Mouse (Mus musculus): ENCODE measurements around the gene Kyat1. TPM values are rescaled to one million over a fixed set of nuclear protein-coding genes. Genes with fewer than 3 reads are reported as not detected.
"Not testable (repeated sequence)": the region's sequence is repeated elsewhere in the genome, so short reads cannot be mapped to it uniquely, and the experiment has no call there.

The Kyat1 gene
- polyA plus RNA-seq, 1 experiment = 9.7 TPM

DNA sequence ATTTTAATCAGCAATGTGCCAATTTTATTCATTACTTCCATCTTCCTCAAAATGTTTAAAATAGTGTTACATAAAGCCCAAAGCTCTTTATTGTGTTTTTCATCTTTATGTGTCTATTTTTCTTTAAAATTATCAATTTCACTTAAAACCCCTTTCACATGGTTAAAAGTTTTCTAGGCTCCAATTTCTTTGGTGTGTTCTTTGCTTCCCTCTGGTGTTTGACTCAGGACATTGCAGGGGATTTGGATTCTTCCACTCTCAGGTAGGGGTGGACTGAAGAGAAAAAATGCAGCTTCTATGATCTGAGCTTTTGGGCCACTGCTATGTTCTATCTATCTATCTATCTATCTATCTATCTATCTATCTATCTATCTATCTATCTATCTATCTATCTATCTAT is 43.8 kb downstream of the Kyat1 start:
- no peaks in the 10 kb centered on the region for H3K27me3 ChIP-seq (ENCODE audit: control insufficient read depth, insufficient read depth, low read length)
- TF ChIP-seq CTCF (IDR thresholded peaks at IDR 0.05; ENCODE audit: extremely low read depth, insufficient read depth, insufficient read length, insufficient replicate concordance) = peak; percentile 23; the same call in 1 of the 2 replicates
- no peak for TF ChIP-seq POLR2A (IDR thresholded peaks at IDR 0.05; ENCODE audit: low read depth, low read length)
- DNase-seq (ENCODE audit: low read depth in 1 of 2, low spot score in 2 of 2) = peak; percentile 26 to 42
- H3K4me1 ChIP-seq (ENCODE audit: control insufficient read depth, insufficient read depth, insufficient read length) = no peaks in the 10 kb centered on the region
- no peak overlapping the region for H3K4me3 ChIP-seq (ENCODE audit: extremely low read depth, insufficient read depth, insufficient read length)
- H3K27ac ChIP-seq (ENCODE audit: insufficient read depth, low read length) = no peak overlapping the region
- H3K36me3 ChIP-seq (ENCODE audit: control insufficient read depth, insufficient read depth, low read length) = no peaks in the 10 kb centered on the region

DNA sequence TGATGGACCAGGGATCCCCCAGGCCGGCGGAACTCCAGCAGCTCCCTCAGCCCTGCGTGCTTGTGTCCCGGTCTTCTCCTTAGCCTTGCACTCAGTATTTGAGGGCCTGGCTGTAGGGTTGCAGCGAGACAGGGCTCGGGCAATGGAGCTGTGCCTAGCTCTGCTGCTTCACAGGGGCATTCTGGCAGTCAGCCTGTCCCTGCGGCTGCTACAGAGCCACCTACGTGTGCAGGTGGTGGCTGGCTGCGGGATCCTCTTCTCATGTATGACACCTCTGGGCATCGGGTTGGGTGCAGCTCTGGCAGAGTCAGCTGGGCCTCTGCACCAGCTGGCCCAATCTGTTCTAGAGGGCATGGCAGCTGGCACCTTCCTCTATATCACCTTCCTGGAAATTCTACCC is 45.8 kb downstream of the Kyat1 start:
- H3K4me1 ChIP-seq (ENCODE audit: control insufficient read depth, insufficient read depth, insufficient read length); H3K27me3 ChIP-seq (ENCODE audit: control insufficient read depth, insufficient read depth, low read length); H3K4me3 ChIP-seq (ENCODE audit: extremely low read depth, insufficient read depth, insufficient read length); DNase-seq (ENCODE audit: low read depth in 1 of 2, low spot score in 2 of 2); H3K36me3 ChIP-seq (ENCODE audit: control insufficient read depth, insufficient read depth, low read length); H3K27ac ChIP-seq (ENCODE audit: insufficient read depth, low read length): not testable (repeated sequence)
- 91% methylated on average over 8 of the region's 10 CpGs for WGBS

DNA sequence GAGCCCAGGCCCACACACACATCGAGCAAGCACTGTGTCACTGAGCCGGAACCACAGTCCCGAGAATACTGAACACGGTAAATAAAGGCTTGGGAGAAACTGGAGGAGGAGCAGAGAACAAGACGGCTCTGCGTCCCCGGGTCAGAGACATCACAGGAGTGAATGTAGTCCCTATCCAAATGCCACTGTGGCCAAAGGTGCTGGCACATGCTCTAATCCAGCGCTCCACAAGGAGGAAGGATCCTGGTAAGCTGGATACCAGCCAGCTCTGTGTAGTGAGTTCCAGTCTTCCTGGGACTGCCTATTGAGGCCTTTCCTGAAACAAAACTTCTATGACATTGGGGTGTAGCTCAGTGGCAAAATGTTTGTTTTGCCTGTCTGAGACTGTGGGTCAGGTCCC is 53.0 kb downstream of the Kyat1 start:
- peaks cover 27% of the 10 kb centered on the region for H3K36me3 ChIP-seq (ENCODE audit: control insufficient read depth, insufficient read depth, low read length)
- no peak overlapping the region for H3K4me3 ChIP-seq (ENCODE audit: extremely low read depth, insufficient read depth, insufficient read length)
- WGBS = 92% methylated on average over 8 of the region's 8 CpGs
- TF ChIP-seq CTCF (IDR thresholded peaks at IDR 0.05; ENCODE audit: extremely low read depth, insufficient read depth, insufficient read length, insufficient replicate concordance) (no peak), POLR2A (IDR thresholded peaks at IDR 0.05; ENCODE audit: low read depth, low read length) (no peak)
- H3K4me1 ChIP-seq (ENCODE audit: control insufficient read depth, insufficient read depth, insufficient read length) = no peaks in the 10 kb centered on the region
- no peaks in the 10 kb centered on the region for H3K27me3 ChIP-seq (ENCODE audit: control insufficient read depth, insufficient read depth, low read length)
- DNase-seq (ENCODE audit: low read depth in 1 of 2, low spot score in 2 of 2) = no peak
- H3K27ac ChIP-seq (ENCODE audit: insufficient read depth, low read length) = no peak overlapping the region

DNA sequence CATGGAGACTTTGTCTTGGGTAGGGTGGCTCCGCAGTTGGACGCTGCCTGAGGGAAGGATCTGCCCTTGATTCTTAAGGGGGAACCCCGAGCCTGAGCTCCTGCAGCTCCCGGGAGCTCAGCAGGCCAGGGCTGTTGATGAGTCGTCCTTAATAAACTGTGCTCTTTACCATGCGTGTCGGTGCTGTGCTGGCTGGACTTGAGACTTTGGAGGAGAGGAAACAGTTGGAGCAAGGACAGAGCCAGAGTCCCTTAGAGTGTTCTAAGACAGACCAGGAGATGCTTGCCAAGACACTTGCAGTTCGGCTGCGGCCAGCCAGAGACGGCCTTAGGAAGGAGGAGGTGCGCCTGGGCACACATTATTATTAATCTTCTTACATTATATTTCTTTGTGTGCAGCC is 53.8 kb downstream of the Kyat1 start:
- no peak for DNase-seq (ENCODE audit: low read depth in 1 of 2, low spot score in 2 of 2)
- Histone ChIP-seq H3K36me3 (ENCODE audit: control insufficient read depth, insufficient read depth, low read length) (peaks cover 35% of the 10 kb centered on the region), H3K4me1 (ENCODE audit: control insufficient read depth, insufficient read depth, insufficient read length) (no peaks in the 10 kb centered on the region), H3K27ac (ENCODE audit: insufficient read depth, low read length) (no peak overlapping the region), H3K4me3 (ENCODE audit: extremely low read depth, insufficient read depth, insufficient read length) (no peak overlapping the region), H3K27me3 (ENCODE audit: control insufficient read depth, insufficient read depth, low read length) (no peaks in the 10 kb centered on the region)
- WGBS = 95% methylated on average over 11 of the region's 11 CpGs
- TF ChIP-seq POLR2A (IDR thresholded peaks at IDR 0.05; ENCODE audit: low read depth, low read length) (no peak), CTCF (IDR thresholded peaks at IDR 0.05; ENCODE audit: extremely low read depth, insufficient read depth, insufficient read length, insufficient replicate concordance) (no peak)

DNA sequence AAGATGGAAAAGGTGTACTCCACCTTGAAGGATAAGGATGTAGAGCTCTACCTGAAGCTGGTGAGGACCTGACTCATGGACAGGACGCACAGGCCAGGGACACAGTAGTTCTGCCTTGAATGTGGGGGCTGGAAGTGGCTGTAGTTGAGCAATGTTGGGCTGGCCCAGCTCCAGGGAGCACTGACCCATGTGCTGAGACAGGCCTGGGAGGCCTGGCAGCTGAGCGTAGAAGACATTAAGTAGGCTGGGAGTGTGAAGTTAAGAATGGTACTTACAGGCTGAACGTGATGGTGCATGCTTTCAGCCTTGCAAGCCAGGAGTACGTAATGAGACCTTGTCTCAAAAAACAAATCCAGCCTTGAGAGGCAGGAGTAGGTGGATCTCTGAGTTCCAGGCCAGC is 58.2 kb downstream of the Kyat1 start:
- Histone ChIP-seq H3K4me3 (ENCODE audit: extremely low read depth, insufficient read depth, insufficient read length) (no peak overlapping the region), H3K36me3 (ENCODE audit: control insufficient read depth, insufficient read depth, low read length) (peaks cover 53% of the 10 kb centered on the region), H3K27me3 (ENCODE audit: control insufficient read depth, insufficient read depth, low read length) (no peaks in the 10 kb centered on the region), H3K4me1 (ENCODE audit: control insufficient read depth, insufficient read depth, insufficient read length) (no peaks in the 10 kb centered on the region), H3K27ac (ENCODE audit: insufficient read depth, low read length) (no peak overlapping the region)
- TF ChIP-seq CTCF (IDR thresholded peaks at IDR 0.05; ENCODE audit: extremely low read depth, insufficient read depth, insufficient read length, insufficient replicate concordance) = no peak
- no peak for TF ChIP-seq POLR2A (IDR thresholded peaks at IDR 0.05; ENCODE audit: low read depth, low read length)
- no peak for DNase-seq (ENCODE audit: low read depth in 1 of 2, low spot score in 2 of 2)
- 89% methylated on average over 4 of the region's 4 CpGs for WGBS

DNA sequence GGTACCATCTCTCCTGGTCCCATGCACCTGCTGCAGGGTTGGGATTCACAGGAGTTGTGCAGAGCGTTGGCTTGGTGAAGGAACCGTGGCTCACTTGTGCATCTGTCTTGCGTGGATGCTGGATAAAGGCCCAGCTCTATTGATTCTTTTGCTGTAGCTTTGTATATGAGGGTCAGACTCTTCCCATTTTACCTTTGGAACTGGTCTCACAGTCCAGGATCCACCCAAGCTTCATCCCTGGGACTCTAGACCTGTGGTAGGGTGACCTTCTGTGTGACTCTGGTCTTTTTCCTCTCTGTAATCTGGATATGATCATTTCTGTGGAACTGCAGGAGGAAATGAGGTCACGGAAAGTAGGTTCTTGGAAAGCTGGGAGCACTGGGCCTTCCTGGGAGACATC is 61.2 kb downstream of the Kyat1 start:
- no peaks in the 10 kb centered on the region for H3K4me1 ChIP-seq (ENCODE audit: control insufficient read depth, insufficient read depth, insufficient read length)
- no peak overlapping the region for H3K27ac ChIP-seq (ENCODE audit: insufficient read depth, low read length)
- no peaks in the 10 kb centered on the region for H3K27me3 ChIP-seq (ENCODE audit: control insufficient read depth, insufficient read depth, low read length)
- TF ChIP-seq CTCF (IDR thresholded peaks at IDR 0.05; ENCODE audit: extremely low read depth, insufficient read depth, insufficient read length, insufficient replicate concordance) (no peak), POLR2A (IDR thresholded peaks at IDR 0.05; ENCODE audit: low read depth, low read length) (no peak)
- no peak overlapping the region for H3K4me3 ChIP-seq (ENCODE audit: extremely low read depth, insufficient read depth, insufficient read length)
- DNase-seq (ENCODE audit: low read depth in 1 of 2, low spot score in 2 of 2) = no peak
- peaks cover 55% of the 10 kb centered on the region for H3K36me3 ChIP-seq (ENCODE audit: control insufficient read depth, insufficient read depth, low read length)
- 93% methylated on average over 4 of the region's 4 CpGs for WGBS

DNA sequence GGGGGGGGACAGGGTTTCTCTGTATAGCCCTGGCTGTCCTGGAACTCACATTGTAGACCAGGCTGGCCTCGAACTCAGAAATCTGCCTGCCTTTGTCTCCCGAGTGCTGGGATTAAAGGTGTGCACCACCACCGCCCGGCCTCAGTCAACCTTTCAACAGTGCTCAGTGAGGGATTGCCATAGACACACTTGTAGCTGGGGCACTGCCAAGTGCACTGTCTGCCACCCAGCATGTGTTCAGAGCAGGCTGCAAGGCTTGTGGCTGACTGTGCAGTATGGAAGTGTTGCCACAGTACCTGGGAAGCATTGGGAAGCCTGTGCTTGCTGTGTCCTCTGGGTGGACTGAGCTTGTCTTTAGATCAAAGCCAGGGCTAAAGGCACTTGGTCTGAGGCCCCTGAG is 65.6 kb downstream of the Kyat1 start:
- H3K27me3 ChIP-seq (ENCODE audit: control insufficient read depth, insufficient read depth, low read length); H3K27ac ChIP-seq (ENCODE audit: insufficient read depth, low read length); H3K4me3 ChIP-seq (ENCODE audit: extremely low read depth, insufficient read depth, insufficient read length); H3K4me1 ChIP-seq (ENCODE audit: control insufficient read depth, insufficient read depth, insufficient read length); DNase-seq (ENCODE audit: low read depth in 1 of 2, low spot score in 2 of 2): not testable (repeated sequence)
- peaks cover 40% of the 10 kb centered on the region for H3K36me3 ChIP-seq (ENCODE audit: control insufficient read depth, insufficient read depth, low read length)
- 97% methylated on average over 4 of the region's 4 CpGs for WGBS

DNA sequence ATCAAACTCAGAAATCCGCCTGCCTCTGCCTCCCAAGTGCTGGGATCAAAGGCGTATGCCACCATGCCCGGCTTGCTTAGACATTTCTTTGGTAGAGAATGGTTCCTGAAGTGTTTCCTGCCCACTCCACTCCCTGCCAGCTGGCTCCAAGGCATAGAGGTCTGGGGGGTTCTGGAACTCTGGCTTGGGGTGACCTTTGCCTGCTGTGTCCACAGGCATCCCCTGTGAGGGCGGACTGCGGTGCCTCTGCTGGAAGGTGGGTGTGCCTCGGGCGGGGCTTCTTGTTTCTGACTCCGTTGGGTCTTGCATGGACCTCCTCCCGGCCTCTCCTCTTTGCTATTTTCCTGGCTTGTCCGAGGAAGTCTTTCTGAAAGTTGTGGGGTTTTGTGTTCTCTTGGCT is 69.2 kb downstream of the Kyat1 start:
- Histone ChIP-seq H3K4me3 (ENCODE audit: extremely low read depth, insufficient read depth, insufficient read length) (no peak overlapping the region), H3K27me3 (ENCODE audit: control insufficient read depth, insufficient read depth, low read length) (no peaks in the 10 kb centered on the region), H3K36me3 (ENCODE audit: control insufficient read depth, insufficient read depth, low read length) (peaks cover 25% of the 10 kb centered on the region), H3K4me1 (ENCODE audit: control insufficient read depth, insufficient read depth, insufficient read length) (peaks cover 8% of the 10 kb centered on the region; the same call in 1 of the 2 replicates), H3K27ac (ENCODE audit: insufficient read depth, low read length) (no peak overlapping the region)
- WGBS = 86% methylated on average over 10 of the region's 10 CpGs
- DNase-seq (ENCODE audit: low read depth in 1 of 2, low spot score in 2 of 2) = no peak
- TF ChIP-seq CTCF (IDR thresholded peaks at IDR 0.05; ENCODE audit: extremely low read depth, insufficient read depth, insufficient read length, insufficient replicate concordance) = no peak
- no peak for TF ChIP-seq POLR2A (IDR thresholded peaks at IDR 0.05; ENCODE audit: low read depth, low read length)

Other genes with a start within 250 kb of the Kyat1 start
- 98.5 and 101 TPM in 2 replicates for gene Sptan1, start 240.3 kb downstream of the Kyat1 start, polyA plus RNA-seq (2012; rRNA removed)
- gene Wdr34, start 157.0 kb downstream of the Kyat1 start, polyA plus RNA-seq (2012; rRNA removed) = 7.6 and 12.3 TPM in 2 replicates
- 42.2 and 55.0 TPM in 2 replicates for gene Set, start 148.5 kb downstream of the Kyat1 start, polyA plus RNA-seq (2012; rRNA removed)
- 4.6 and 4.9 TPM in 2 replicates for gene Pkn3, start 128.2 kb downstream of the Kyat1 start, polyA plus RNA-seq (2012; rRNA removed)
- gene Zdhhc12, start 112.2 kb downstream of the Kyat1 start, polyA plus RNA-seq (2012; rRNA removed) = 56.2 and 92.3 TPM in 2 replicates
- gene Zer1, start 81.3 kb downstream of the Kyat1 start, polyA plus RNA-seq (2012; rRNA removed) = 59.0 and 78.3 TPM in 2 replicates
- 48.5 and 50.9 TPM in 2 replicates for gene Tbc1d13, start 72.1 kb downstream of the Kyat1 start, polyA plus RNA-seq (2012; rRNA removed)
- 19.4 and 33.0 TPM in 2 replicates for gene Endog, start 34.4 kb downstream of the Kyat1 start, polyA plus RNA-seq (2012; rRNA removed)
- gene Spout1, start 27.4 kb downstream of the Kyat1 start, polyA plus RNA-seq (2012; rRNA removed) = 19.1 and 23.3 TPM in 2 replicates
- 22.1 and 25.6 TPM in 2 replicates for gene Lrrc8a, start 31.9 kb upstream of the Kyat1 start, polyA plus RNA-seq (2012; rRNA removed)
- 6.0 and 9.6 TPM in 2 replicates for gene Gm28035, start 34.7 kb upstream of the Kyat1 start, polyA plus RNA-seq (2012; rRNA removed)
- gene Phyhd1, start 60.4 kb upstream of the Kyat1 start, polyA plus RNA-seq (2012; rRNA removed) = 18.1 and 24.1 TPM in 2 replicates
- gene Gm28038, start 75.2 kb upstream of the Kyat1 start, polyA plus RNA-seq (2012; rRNA removed) = not detected in 2 replicates
- gene Dolk, start 80.5 kb upstream of the Kyat1 start, polyA plus RNA-seq (2012; rRNA removed) = 11.0 and 11.6 TPM in 2 replicates
- gene Nup188, start 80.5 kb upstream of the Kyat1 start, polyA plus RNA-seq (2012; rRNA removed) = 32.4 and 45.2 TPM in 2 replicates
- 92.3 and 114 TPM in 2 replicates for gene Sh3glb2, start 153.5 kb upstream of the Kyat1 start, polyA plus RNA-seq (2012; rRNA removed)
- 11.1 and 11.7 TPM in 2 replicates for gene Miga2, start 158.4 kb upstream of the Kyat1 start, polyA plus RNA-seq (2012; rRNA removed)
- gene Dolpp1, start 186.4 kb upstream of the Kyat1 start, polyA plus RNA-seq (2012; rRNA removed) = 31.9 and 48.2 TPM in 2 replicates
- gene Crat, start 210.0 kb upstream of the Kyat1 start, polyA plus RNA-seq (2012; rRNA removed) = 53.9 and 55.2 TPM in 2 replicates
- 136 and 152 TPM in 2 replicates for gene Ptpa, start 210.2 kb upstream of the Kyat1 start, polyA plus RNA-seq (2012; rRNA removed)